Mouse (Mus musculus) common myeloid progenitor, adult 5-6 weeks (primary cell): ENCODE data around the gene B4galnt3. TPM values are rescaled to one million over a fixed set of nuclear protein-coding genes. Genes with fewer than 3 reads are reported as not detected.

Experiments used
- ATAC-seq: replicated peaks from 2 replicates; pipeline ENCODE4 v1.8.0; 2016; ENCODE audit warnings: low read depth, mild to moderate bottlenecking, moderate TSS enrichment, inconsistent platforms; ENCODE audit not compliant: poor library complexity, severe bottlenecking
- total RNA-seq: library from RNA; stranded (forward); fragments of 200-1000, 187-1606 nt; gene quantifications from 2 replicates; pipeline ENCODE4 v1.2.3, GENCODE M21; 2017

The B4galnt3 gene
- total RNA-seq, 1 experiment from 2014 or later = not detected

GRCm38 (mm10) chr6:120276874-120277449, 17.4 kb downstream of the B4galnt3 start:
- ATAC-seq = no peak

GRCm38 (mm10) chr6:120275301-120275700, 19.1 kb downstream of the B4galnt3 start:
- no peak for ATAC-seq

DNA sequence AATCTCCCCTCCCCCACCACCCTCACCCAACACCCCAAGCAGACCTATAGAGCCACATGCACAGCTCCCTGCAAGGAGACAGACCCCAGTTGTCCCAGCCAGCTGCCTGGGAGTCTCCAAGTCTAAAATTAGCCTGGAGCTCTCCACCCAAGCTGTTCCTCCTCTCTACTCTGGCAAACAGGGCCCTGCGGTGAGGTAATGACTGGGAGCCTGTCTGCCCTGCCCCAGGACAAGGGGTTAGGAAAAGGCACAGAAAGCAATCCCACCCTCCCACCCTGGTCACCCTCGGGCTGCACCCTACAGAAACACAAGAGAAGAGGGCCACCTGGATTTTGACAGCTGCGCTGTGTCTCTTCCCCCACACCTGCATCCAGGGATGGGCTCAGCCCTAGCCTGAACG, 19.5 kb downstream of the B4galnt3 start:
- no peak for ATAC-seq

- no peak for ATAC-seq
Observed at GRCm38 (mm10) chr6:120274181-120274580, 20.2 kb downstream of the B4galnt3 start.

- ATAC-seq = no peak
Observed at GRCm38 (mm10) chr6:120264151-120264550, 30.2 kb downstream of the B4galnt3 start.

DNA sequence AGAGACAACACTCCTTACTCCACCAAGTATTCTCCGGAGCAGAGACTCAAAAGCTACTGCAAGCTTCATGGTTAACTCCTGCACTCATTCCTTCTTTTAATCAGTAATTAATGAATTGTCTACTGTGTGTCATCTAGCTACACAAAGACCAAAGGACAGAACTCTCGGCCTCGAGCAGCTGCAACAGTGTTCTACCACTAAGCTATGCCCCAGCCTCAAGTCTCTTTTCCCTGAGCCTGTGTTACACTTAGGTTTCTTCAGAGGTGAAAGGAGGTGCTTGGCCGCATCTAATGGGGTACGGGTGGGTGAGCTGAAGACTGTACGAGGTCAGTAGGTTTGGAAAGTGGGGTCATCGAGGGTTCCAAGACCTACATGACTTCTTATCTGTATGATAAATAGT, 30.8 kb downstream of the B4galnt3 start:
- no peak for ATAC-seq

- ATAC-seq = no peak
Observed at GRCm38 (mm10) chr6:120262886-120263531, 31.4 kb downstream of the B4galnt3 start.

GRCm38 (mm10) chr6:120259481-120259880, 34.9 kb downstream of the B4galnt3 start:
- ATAC-seq = no peak

GRCm38 (mm10) chr6:120256431-120256935, 37.9 kb downstream of the B4galnt3 start:
- ATAC-seq = no peak

- ATAC-seq = no peak
Observed at GRCm38 (mm10) chr6:120255701-120256100, 38.7 kb downstream of the B4galnt3 start.

DNA sequence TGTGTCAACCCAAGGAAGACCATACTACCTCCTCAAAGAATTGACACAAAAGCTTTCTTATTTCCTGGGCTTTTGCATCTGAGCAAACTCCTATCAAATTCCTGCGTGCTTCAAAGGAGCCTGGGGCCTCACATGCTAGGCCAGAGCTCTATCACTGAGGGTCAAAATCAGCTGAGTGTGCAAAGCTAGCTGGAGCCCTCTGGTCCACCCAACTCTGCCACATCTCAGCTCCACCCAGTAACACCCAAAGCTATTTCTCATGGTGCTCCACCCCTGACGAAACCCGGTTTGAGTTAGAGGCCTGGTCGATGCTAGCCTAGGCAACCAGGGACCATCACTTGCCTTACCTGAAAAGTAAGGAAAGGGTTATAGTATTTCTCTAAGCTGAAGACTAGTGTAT, 39.2 kb downstream of the B4galnt3 start:
- ATAC-seq = no peak

DNA sequence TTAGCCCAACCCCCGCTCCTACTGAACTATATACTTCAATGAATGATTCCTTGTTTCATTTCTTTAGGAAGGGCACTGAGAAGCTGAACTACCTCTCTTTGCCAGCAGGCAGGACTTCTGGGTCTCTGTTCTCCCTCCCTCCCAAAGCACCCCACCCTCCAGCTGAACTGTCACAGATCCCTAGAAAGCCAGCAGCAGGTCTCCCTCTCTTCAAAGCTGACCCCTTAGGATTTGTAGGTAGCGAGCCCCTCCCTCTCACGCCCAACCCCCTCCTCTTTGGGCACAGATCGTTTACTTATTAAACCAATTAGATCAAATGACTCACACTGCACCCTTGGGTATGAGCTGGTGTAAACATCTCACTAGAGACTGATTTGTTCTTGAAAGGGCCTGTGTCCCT, 39.7 kb downstream of the B4galnt3 start:
- ATAC-seq = no peak

- ATAC-seq = no peak
Observed at GRCm38 (mm10) chr6:120252741-120253140, 41.6 kb downstream of the B4galnt3 start.

- no peak for ATAC-seq
Observed at GRCm38 (mm10) chr6:120251010-120251409, 43.3 kb downstream of the B4galnt3 start.

DNA sequence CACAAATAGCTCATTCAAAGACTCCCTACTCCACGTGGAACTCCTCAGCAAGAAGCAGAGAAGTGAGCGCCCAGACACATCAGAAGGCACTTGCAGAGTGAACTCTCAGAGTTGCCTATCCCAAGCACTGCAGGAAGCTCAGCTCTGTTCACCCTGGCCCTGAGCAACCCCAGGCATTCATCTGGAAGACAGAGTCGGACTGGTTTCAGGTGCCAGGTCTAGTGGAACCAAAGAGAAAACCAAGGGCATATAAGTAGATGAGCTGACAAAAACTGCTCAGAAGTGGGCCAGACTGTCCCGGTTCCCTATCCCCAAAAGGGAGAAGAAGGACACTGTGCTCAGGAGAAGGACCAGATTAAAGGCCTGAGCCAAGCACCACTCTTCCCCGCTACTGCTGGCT, 44.5 kb downstream of the B4galnt3 start:
- ATAC-seq = no peak

- ATAC-seq = no peak
Observed at GRCm38 (mm10) chr6:120246676-120247075, 47.7 kb downstream of the B4galnt3 start.

GRCm38 (mm10) chr6:120243250-120243649, 51.1 kb downstream of the B4galnt3 start:
- ATAC-seq = no peak

- no peak for ATAC-seq
Observed at GRCm38 (mm10) chr6:120242530-120242929, 51.8 kb downstream of the B4galnt3 start.

- no peak for ATAC-seq
Observed at GRCm38 (mm10) chr6:120241453-120241852, 52.9 kb downstream of the B4galnt3 start.

GRCm38 (mm10) chr6:120240461-120240860, 53.9 kb downstream of the B4galnt3 start:
- no peak for ATAC-seq

DNA sequence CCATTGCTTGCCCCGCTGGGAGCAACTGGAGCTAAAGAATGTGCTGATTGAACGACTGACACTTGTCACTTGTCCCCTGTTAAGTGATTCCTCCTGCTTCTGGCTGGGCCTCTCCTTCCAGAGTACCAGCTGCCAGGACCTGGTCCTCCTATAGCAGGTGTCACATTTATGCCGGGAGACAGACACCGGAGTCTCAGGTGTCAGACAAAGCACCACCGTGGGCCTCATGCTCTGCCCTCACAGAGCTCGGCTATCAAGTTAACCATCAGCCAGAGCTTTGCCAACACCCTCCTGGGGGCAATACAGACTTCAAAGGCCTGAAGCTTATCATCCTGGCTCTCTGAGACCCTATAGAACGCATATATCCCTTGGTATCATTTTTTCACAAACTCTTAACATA, 58.5 kb downstream of the B4galnt3 start:
- ATAC-seq = no peak

- ATAC-seq = no peak
Observed at GRCm38 (mm10) chr6:120232885-120233284, 61.5 kb downstream of the B4galnt3 start.
